Mouse (Mus musculus) cortical plate, adult 2 months (tissue): ENCODE data around the gene Lin54.

Source experiments
- CTCF ChIP-seq: fragments of 200-500 bp; IDR thresholded peaks from 2 replicates; pipeline ENCODE4 v1.5.1; 2011; ENCODE audit warnings: mild to moderate bottlenecking, control low read depth, low read length; ENCODE audit not compliant: insufficient read depth; ENCODE audit errors: extremely low read depth
- POLR2A ChIP-seq: fragments of 200-500 bp; IDR thresholded peaks from 2 replicates; pipeline ENCODE4 v1.6.1; 2011; ENCODE audit warnings: mild to moderate bottlenecking, low read length, control low read depth; ENCODE audit not compliant: insufficient read depth; ENCODE audit errors: extremely low read depth

DNA sequence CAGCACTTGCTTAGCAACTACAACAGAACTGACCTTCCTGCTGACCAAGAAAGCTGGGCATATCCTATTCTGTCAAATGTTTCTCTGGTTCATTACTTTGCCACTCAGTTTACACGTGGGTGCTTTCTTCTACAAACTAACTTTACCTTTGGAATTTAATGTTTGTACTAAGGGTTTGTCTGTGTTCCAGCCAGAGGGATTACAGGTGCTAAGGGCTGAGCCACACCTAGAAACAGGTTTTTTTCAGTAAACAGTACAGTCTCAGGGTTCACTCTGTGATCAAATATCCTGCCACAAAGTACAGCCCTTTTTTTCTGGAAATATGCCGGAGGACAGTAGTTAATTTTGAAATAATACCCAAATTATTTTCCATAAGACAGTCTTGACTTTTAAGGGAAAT lies 47.8 kb upstream of the Lin54 start:
- TF ChIP-seq POLR2A (no peak), CTCF (no peak)
